8 mouse cellular contexts compared by ENCODE assay signal in the genomic region with DNA sequence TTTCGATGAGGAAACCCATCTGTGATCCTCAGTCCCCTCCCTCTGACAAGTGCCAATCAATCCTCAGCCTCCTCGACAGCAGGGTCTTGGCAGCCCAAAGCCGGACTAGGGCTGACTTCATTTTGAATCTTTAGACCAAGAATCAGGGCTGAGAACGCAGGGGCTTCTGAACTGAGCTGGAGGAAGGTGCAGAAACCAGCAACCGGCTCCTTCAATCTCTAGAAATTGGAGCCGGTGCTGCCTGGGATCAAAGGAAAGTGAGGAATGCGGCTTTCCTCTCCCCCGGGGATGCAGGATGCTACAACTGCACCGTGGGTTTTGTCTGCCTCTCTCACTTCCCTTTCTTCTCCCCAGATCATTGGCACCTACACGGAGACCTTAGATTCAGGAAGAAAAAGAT. TPM values are rescaled to one million over a fixed set of nuclear protein-coding genes. Genes with fewer than 3 reads are reported as not detected.
DNase-seq lines count a peak whose midpoint lies in the region; ATAC-seq and TF ChIP-seq lines count a peak whose summit lies in the region.

No protein-coding gene starts in this region.

- H3K4me2 ChIP-seq in heart, postnatal 0 days (ENCODE audit: low read depth, low read length) = peak overlapping the region; percentile 80
- H3K4me2 ChIP-seq in embryonic facial prominence, embryonic 13.5 days = peak overlapping the region; percentile 73
- H3K4me2 ChIP-seq in intestine, postnatal 0 days (replicated peaks; ENCODE audit: low read depth) = peak overlapping the region; percentile 43
- peak overlapping the region; percentile 41 for H3K4me2 ChIP-seq in neural tube, embryonic 11.5 days (ENCODE audit: low read depth)

- no peak overlapping the region for H3K27ac ChIP-seq in heart, postnatal 0 days (ENCODE audit: low read depth)
- no peak overlapping the region for H3K27ac ChIP-seq in embryonic facial prominence, embryonic 13.5 days
- H3K27ac ChIP-seq in intestine, postnatal 0 days (ENCODE audit: low read depth, low read length) = no peak overlapping the region
- H3K27ac ChIP-seq in neural tube, embryonic 11.5 days (ENCODE audit: low read depth, low read length) = no peak overlapping the region

- H3K4me3 ChIP-seq in heart, postnatal 0 days (ENCODE audit: low read depth, low read length) = peak overlapping the region; percentile 41
- H3K4me3 ChIP-seq in embryonic facial prominence, embryonic 13.5 days = peak overlapping the region; percentile 41
- no peak overlapping the region for H3K4me3 ChIP-seq in intestine, postnatal 0 days (ENCODE audit: low read depth, low read length)
- 0 out of 2 replicates have a peak overlapping the region, but pooled peaks have one; percentile 2 for H3K4me3 ChIP-seq in neural tube, embryonic 11.5 days (ENCODE audit: low read depth, low read length)

- TF ChIP-seq EP300 in heart, postnatal 0 days (IDR thresholded peaks at IDR 0.05; ENCODE audit: low read depth) = no peak

- no peak for TF ChIP-seq CTCF in heart, postnatal 0 days (IDR thresholded peaks at IDR 0.05; ENCODE audit: low read depth)
- TF ChIP-seq CTCF in intestine, postnatal 0 days (IDR thresholded peaks at IDR 0.05; ENCODE audit: low read depth) = no peak

- H3K36me3 ChIP-seq in heart, postnatal 0 days (replicated peaks; ENCODE audit: control insufficient read depth, insufficient read depth, low read length) = no peaks in the 10 kb centered on the region
- H3K36me3 ChIP-seq in embryonic facial prominence, embryonic 13.5 days = no peaks in the 10 kb centered on the region
- no peaks in the 10 kb centered on the region for H3K36me3 ChIP-seq in intestine, postnatal 0 days (ENCODE audit: control insufficient read depth, insufficient read depth)
- no peaks in the 10 kb centered on the region for H3K36me3 ChIP-seq in neural tube, embryonic 11.5 days (ENCODE audit: control insufficient read depth, insufficient read depth, low read length)

- no peaks in the 10 kb centered on the region for H3K27me3 ChIP-seq in heart, postnatal 0 days (ENCODE audit: control insufficient read depth, insufficient read depth, low read length)
- no peaks in the 10 kb centered on the region for H3K27me3 ChIP-seq in embryonic facial prominence, embryonic 13.5 days
- H3K27me3 ChIP-seq in intestine, postnatal 0 days (replicated peaks; ENCODE audit: control insufficient read depth, insufficient read depth, low read length) = no peaks in the 10 kb centered on the region
- no peaks in the 10 kb centered on the region for H3K27me3 ChIP-seq in neural tube, embryonic 11.5 days (ENCODE audit: control insufficient read depth, insufficient read depth, low read length)

- H3K4me1 ChIP-seq in heart, postnatal 0 days (ENCODE audit: control insufficient read depth, insufficient read depth) = peaks cover 3% of the 10 kb centered on the region; the same call in 1 of the 2 replicates
- peaks cover 32% of the 10 kb centered on the region for H3K4me1 ChIP-seq in embryonic facial prominence, embryonic 13.5 days
- H3K4me1 ChIP-seq in intestine, postnatal 0 days (replicated peaks; ENCODE audit: control insufficient read depth, insufficient read depth, low read length) = no peaks in the 10 kb centered on the region
- peaks cover 6% of the 10 kb centered on the region; the same call in 1 of the 2 replicates for H3K4me1 ChIP-seq in neural tube, embryonic 11.5 days (ENCODE audit: control insufficient read depth, insufficient read depth, low read length)

- H3K9me3 ChIP-seq in heart, postnatal 0 days (replicated peaks; ENCODE audit: control insufficient read depth, low read length) = no peaks in the 10 kb centered on the region; the same call in 1 of the 2 replicates
- H3K9me3 ChIP-seq in embryonic facial prominence, embryonic 13.5 days = 0 out of 2 replicates have a peak, but pooled peaks cover 1% of the 10 kb centered on the region
- H3K9me3 ChIP-seq in intestine, postnatal 0 days (ENCODE audit: control insufficient read depth) = no peaks in the 10 kb centered on the region; the same call in 1 of the 2 replicates
- no peaks in the 10 kb centered on the region for H3K9me3 ChIP-seq in neural tube, embryonic 11.5 days (ENCODE audit: control insufficient read depth, low read length)

- 6% methylated on average over 10 of the region's 10 CpGs for WGBS in heart, postnatal 0 days
- WGBS in embryonic facial prominence, embryonic 13.5 days = under 1% methylated on average over 10 of the region's 10 CpGs
- 9% methylated on average over 10 of the region's 10 CpGs for WGBS in intestine, postnatal 0 days
- WGBS in neural tube, embryonic 11.5 days = 4% methylated on average over 10 of the region's 10 CpGs

- ATAC-seq in heart, postnatal 0 days (ENCODE audit: insufficient read depth, low read depth) = no peak
- no peak for ATAC-seq in embryonic facial prominence, embryonic 13.5 days (ENCODE audit: insufficient number of reproducible peaks, insufficient read depth, low FRiP score, low TSS enrichment, low read depth)
- no peak for ATAC-seq in intestine, postnatal 0 days
- no peak for ATAC-seq in neural tube, embryonic 11.5 days (ENCODE audit: insufficient read depth, low FRiP score, low TSS enrichment)
- ATAC-seq in cerebellum, adult (ENCODE audit: insufficient number of reproducible peaks, low FRiP score, low TSS enrichment) = no peak
- ATAC-seq in CD4-positive, CD25-positive, alpha-beta regulatory T cell, adult 4 months = no peak

- DNase-seq in heart, postnatal 0 days (ENCODE audit: low spot score) = no peak
- no peak for DNase-seq in heart, adult 8-10 months (ENCODE audit: low spot score)
- peak; percentile 42 for DNase-seq in neural tube, embryonic 11.5 days (ENCODE audit: low spot score)
- no peak for DNase-seq in layer of hippocampus, postnatal 14 days (ENCODE audit: low spot score in 2 of 2)

- H3K9ac ChIP-seq in heart, postnatal 0 days (replicated peaks; ENCODE audit: low read depth, low read length) = no peak overlapping the region; the same call in 1 of the 2 replicates
- H3K9ac ChIP-seq in embryonic facial prominence, embryonic 13.5 days = peak overlapping the region; percentile 64
- peak overlapping the region; percentile 23; the same call in 1 of the 2 replicates for H3K9ac ChIP-seq in intestine, postnatal 0 days (ENCODE audit: low read depth, low read length)
- H3K9ac ChIP-seq in neural tube, embryonic 11.5 days (ENCODE audit: low read length) = peak overlapping the region; percentile 30; the same call in 1 of the 2 replicates

RNA-seq across cellular contexts. Expression of gene Bcas1, which starts 27.0 kb away (rescaled TPM):
- total RNA-seq in heart, postnatal 0 days (2014; rRNA removed; ENCODE audit: low replicate concordance) = not detected in 2 replicates
- polyA plus RNA-seq in heart, postnatal 0 days (2015; fragmentation: Nextera tagmentation; extraction: Ambion mirVana) = 0.38 and 0.45 TPM in 2 replicates
- under 1 TPM in 3 of 4 experiments, not detected in 1; 0.11 to 0.22 (median 0.19) TPM for total RNA-seq in heart, adult 8-10 months (2022)
- 1.00 and 1.9 TPM in 2 replicates for polyA plus RNA-seq in embryonic facial prominence, embryonic 13.5 days (2015; fragmentation: Nextera tagmentation; extraction: Ambion mirVana)
- 4.7 and 5.6 TPM in 2 replicates for polyA plus RNA-seq in intestine, postnatal 0 days (2015; fragmentation: Nextera tagmentation; extraction: Ambion mirVana)
- 1.0 and 1.2 TPM in 2 replicates for polyA plus RNA-seq in neural tube, embryonic 11.5 days (2014; fragmentation: Nextera tagmentation; extraction: Ambion mirVana)
- 1 to 10 TPM; 5.1 to 8.0 TPM for polyA plus RNA-seq in CD4-positive, CD25-positive, alpha-beta regulatory T cell, adult 4 months (2017; shearing (Covaris generic))
- 100 to 1,000 TPM; 121 to 123 TPM for total RNA-seq in layer of hippocampus, postnatal 14 days (2021)
